Mouse (Mus musculus) lung, embryonic 16.5 days (tissue): ENCODE results near the gene Fry. TPM values are rescaled to one million over a fixed set of nuclear protein-coding genes. Genes with fewer than 3 reads are reported as not detected.

Experiments used
- ATAC-seq: fragments of 200-750 bp; cut with Nextera tagmentation; 2 replicates; pipeline ENCODE4 v1.8.0; 2017; ENCODE audit warnings: low read depth, mild to moderate bottlenecking, moderate library complexity
- H3K27ac ChIP-seq: fragments of 300-500 bp; sonication (generic); 2 replicates; pipeline ENCODE4 v1.5.1; 2014; ENCODE audit warnings: mild to moderate bottlenecking, control low read depth, low read length
- H3K27me3 ChIP-seq: fragments of 300-500 bp; sonication (generic); 2 replicates; pipeline ENCODE4 v1.6.1; 2014; ENCODE audit warnings: low read depth, low read length, mixed read lengths; ENCODE audit not compliant: control insufficient read depth, insufficient read depth
- H3K36me3 ChIP-seq: fragments of 300-500 bp; sonication (generic); 2 replicates; pipeline ENCODE4 v1.6.1; 2014; ENCODE audit warnings: low read length; ENCODE audit not compliant: control insufficient read depth, insufficient read depth
- H3K4me1 ChIP-seq: fragments of 300-500 bp; sonication (generic); replicated peaks from 2 replicates; pipeline ENCODE4 v1.6.1; 2014; ENCODE audit warnings: low read length, mixed read lengths; ENCODE audit not compliant: control insufficient read depth, insufficient read depth
- H3K4me2 ChIP-seq: fragments of 300-500 bp; sonication (generic); 2 replicates; pipeline ENCODE4 v1.6.1; 2014; ENCODE audit warnings: low read depth, low read length, control low read depth
- H3K4me3 ChIP-seq: fragments of 300-500 bp; sonication (generic); 2 replicates; pipeline ENCODE4 v1.5.1; 2014; ENCODE audit warnings: mild to moderate bottlenecking, low read length, control low read depth
- H3K9ac ChIP-seq: fragments of 300-500 bp; sonication (generic); 2 replicates; pipeline ENCODE4 v1.6.1; 2014; ENCODE audit warnings: low read length, control low read depth
- H3K9me3 ChIP-seq: fragments of 300-500 bp; sonication (generic); 2 replicates; pipeline ENCODE4 v1.6.1; 2016; ENCODE audit warnings: low read length; ENCODE audit not compliant: control insufficient read depth
- WGBS: fragments of 180-500 bp; shearing (Covaris S2); extraction: QIAGEN DNeasy Blood & Tissue Kit; methylation state at CpG from one replicate; pipeline ENCODE4 v1.1.7; 2014; 5-methylcytosine and 5-hydroxymethylcytosine counted together
- polyA plus RNA-seq: library from polyadenylated mRNA; unstranded; fragments of >200 nt; fragmentation: Nextera tagmentation; extraction: Ambion mirVana; gene quantifications from 2 replicates; pipeline ENCODE4 v1.2.1, GENCODE M21; 2015

The Fry gene
- polyA plus RNA-seq, 1 experiment from 2014 or later: 8.9 TPM

DNA sequence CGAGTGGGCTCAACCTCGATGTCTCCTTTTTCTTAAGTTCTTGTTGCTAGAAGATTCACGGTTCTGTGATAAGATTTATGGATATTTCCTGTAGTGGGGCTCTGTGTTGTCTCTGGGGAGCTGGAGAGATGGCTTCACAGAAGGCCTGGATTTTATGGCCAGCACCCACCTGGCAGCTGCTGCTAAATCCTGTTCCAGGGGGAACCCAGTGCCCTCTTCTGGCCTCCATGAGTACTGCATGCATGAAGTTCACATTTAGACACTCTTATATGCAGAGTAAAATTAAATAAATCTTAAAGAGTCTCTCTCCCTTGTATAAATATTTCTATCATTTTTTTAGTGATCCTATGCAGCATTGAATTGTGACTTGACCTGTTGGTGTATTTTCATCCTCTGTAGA, 308.1 kb downstream of the Fry start:
- Histone ChIP-seq H3K36me3 (no peaks in the 10 kb centered on the region), H3K27ac (no peak overlapping the region), H3K4me2 (no peak overlapping the region), H3K9me3 (no peaks in the 10 kb centered on the region), H3K9ac (no peak overlapping the region), H3K4me1 (no peaks in the 10 kb centered on the region), H3K4me3 (no peak overlapping the region), H3K27me3 (no peaks in the 10 kb centered on the region)
- 82% methylated on average over 3 of the region's 3 CpGs for WGBS
- no peak for ATAC-seq

GRCm38 (mm10) chr5:150431286-150431685, 312.8 kb downstream of the Fry start:
- 92% methylated on average over 7 of the region's 7 CpGs for WGBS

GRCm38 (mm10) chr5:150432960-150433359, 314.5 kb downstream of the Fry start:
- H3K4me1 ChIP-seq: peaks cover 5% of the 10 kb centered on the region; the same call in 1 of the 2 replicates
- H3K9ac ChIP-seq: no peak overlapping the region
- H3K4me2 ChIP-seq: no peak overlapping the region
- ATAC-seq: no peak
- peaks cover 7% of the 10 kb centered on the region for H3K9me3 ChIP-seq
- 0 out of 2 replicates have a peak, but pooled peaks cover 8% of the 10 kb centered on the region for H3K36me3 ChIP-seq
- 93% methylated on average over 2 of the region's 2 CpGs for WGBS
- H3K27ac ChIP-seq: no peak overlapping the region
- H3K27me3 ChIP-seq: no peaks in the 10 kb centered on the region
- H3K4me3 ChIP-seq: no peak overlapping the region

More at GRCm38 (mm10) chr5:150431286-150431685, 312.8 kb downstream of the Fry start:
- no peak overlapping the region for H3K4me2 ChIP-seq
- no peak overlapping the region for H3K27ac ChIP-seq
- H3K9me3 ChIP-seq: peaks cover 7% of the 10 kb centered on the region
- no peak overlapping the region for H3K4me3 ChIP-seq
- ATAC-seq: no peak
- H3K9ac ChIP-seq: no peak overlapping the region
- H3K36me3 ChIP-seq: 0 out of 2 replicates have a peak, but pooled peaks cover 8% of the 10 kb centered on the region
- no peaks in the 10 kb centered on the region for H3K4me1 ChIP-seq
- H3K27me3 ChIP-seq: no peaks in the 10 kb centered on the region

- Histone ChIP-seq H3K4me3 (peak overlapping the region; percentile 40), H3K4me2 (peak overlapping the region; percentile 68), H3K4me1 (peaks cover 5% of the 10 kb centered on the region; the same call in 1 of the 2 replicates), H3K27ac (no peak overlapping the region), H3K36me3 (0 out of 2 replicates have a peak, but pooled peaks cover 8% of the 10 kb centered on the region), H3K9me3 (peaks cover 7% of the 10 kb centered on the region), H3K27me3 (no peaks in the 10 kb centered on the region), H3K9ac (peak overlapping the region; percentile 45)
- no peak for ATAC-seq
- 23% methylated on average over 34 of the region's 34 CpGs for WGBS
These were observed 318.4 kb downstream of the Fry start for GRCm38 (mm10) chr5:150436629-150437389.

GRCm38 (mm10) chr5:150441690-150442089, 323.2 kb downstream of the Fry start:
- no peaks in the 10 kb centered on the region for H3K36me3 ChIP-seq
- 35% methylated on average over 7 of the region's 7 CpGs for WGBS
- no peak overlapping the region for H3K9ac ChIP-seq
- no peak overlapping the region for H3K4me2 ChIP-seq
- H3K9me3 ChIP-seq: no peaks in the 10 kb centered on the region
- no peak overlapping the region for H3K27ac ChIP-seq
- ATAC-seq: no peak
- H3K4me3 ChIP-seq: no peak overlapping the region
- H3K27me3 ChIP-seq: no peaks in the 10 kb centered on the region
- 0 out of 2 replicates have a peak, but pooled peaks cover 2% of the 10 kb centered on the region for H3K4me1 ChIP-seq

DNA sequence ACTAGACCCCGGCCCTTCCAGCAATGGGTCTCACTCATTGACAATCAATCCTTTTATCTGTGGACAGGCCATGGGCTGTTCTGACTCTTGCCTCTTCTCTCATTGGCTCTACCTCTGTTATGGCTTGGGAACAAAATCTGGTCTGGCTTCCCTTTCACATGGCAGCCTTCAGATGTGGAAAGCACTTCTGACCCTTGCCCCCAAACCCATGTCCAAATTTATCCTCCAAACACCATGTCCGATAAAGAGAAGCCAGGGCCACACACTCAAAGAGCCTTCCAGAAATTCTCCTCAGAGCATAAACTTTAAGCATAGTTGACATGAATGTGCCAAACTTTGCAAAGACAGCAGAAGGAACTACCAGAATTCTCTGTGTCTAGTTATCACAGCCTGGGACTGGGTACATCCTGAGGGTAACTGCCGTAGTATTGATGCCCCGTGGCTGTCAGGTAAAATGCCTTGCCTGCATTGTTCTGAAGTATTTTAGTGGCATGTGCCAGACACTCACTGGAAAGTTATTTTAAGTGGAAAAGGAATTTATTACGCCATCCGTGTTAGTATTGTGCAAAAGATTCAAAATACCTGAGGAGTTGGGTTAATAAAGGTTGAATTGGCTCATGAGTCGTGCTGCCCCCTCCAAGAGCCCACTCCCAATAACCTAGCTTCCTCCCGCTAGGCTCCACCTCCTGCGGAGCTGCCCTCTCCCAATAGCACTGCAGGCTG, 333.0 kb downstream of the Fry start:
- ATAC-seq: peak; percentile 64
- Histone ChIP-seq H3K9ac (no peak overlapping the region), H3K4me2 (no peak overlapping the region), H3K4me1 (0 out of 2 replicates have a peak, but pooled peaks cover 2% of the 10 kb centered on the region), H3K4me3 (no peak overlapping the region), H3K9me3 (peaks cover 6% of the 10 kb centered on the region; the same call in 1 of the 2 replicates), H3K36me3 (0 out of 2 replicates have a peak, but pooled peaks cover 2% of the 10 kb centered on the region), H3K27ac (no peak overlapping the region), H3K27me3 (no peaks in the 10 kb centered on the region)
- 63% methylated on average over 9 of the region's 9 CpGs for WGBS

GRCm38 (mm10) chr5:150452004-150452626, 333.7 kb downstream of the Fry start:
- H3K4me2 ChIP-seq: no peak overlapping the region
- H3K4me3 ChIP-seq: no peak overlapping the region
- H3K9me3 ChIP-seq: peaks cover 6% of the 10 kb centered on the region; the same call in 1 of the 2 replicates
- WGBS: 41% methylated on average over 1 of the region's 1 CpGs
- ATAC-seq: no peak
- no peak overlapping the region for H3K9ac ChIP-seq
- 0 out of 2 replicates have a peak overlapping the region, but pooled peaks have one; percentile 13 for H3K27ac ChIP-seq
- 0 out of 2 replicates have a peak, but pooled peaks cover 2% of the 10 kb centered on the region for H3K36me3 ChIP-seq
- H3K4me1 ChIP-seq: 0 out of 2 replicates have a peak, but pooled peaks cover 2% of the 10 kb centered on the region
- no peaks in the 10 kb centered on the region for H3K27me3 ChIP-seq

GRCm38 (mm10) chr5:150452671-150453070, 334.2 kb downstream of the Fry start:
- Histone ChIP-seq H3K4me3 (no peak overlapping the region), H3K27me3 (no peaks in the 10 kb centered on the region), H3K27ac (no peak overlapping the region), H3K9me3 (peaks cover 6% of the 10 kb centered on the region; the same call in 1 of the 2 replicates), H3K4me1 (peaks cover 5% of the 10 kb centered on the region; the same call in 1 of the 2 replicates), H3K9ac (no peak overlapping the region), H3K4me2 (no peak overlapping the region), H3K36me3 (0 out of 2 replicates have a peak, but pooled peaks cover 2% of the 10 kb centered on the region)
- no peak for ATAC-seq
